Mouse (Mus musculus) liver, embryonic 14.5 days (tissue): ENCODE results near the gene Abraxas1. TPM values are rescaled to one million over a fixed set of nuclear protein-coding genes. Genes with fewer than 3 reads are reported as not detected.
A peak's percentile ranks its signal among the peaks of the same experiment; 100 is the strongest.

ENCODE experiments used
- ATAC-seq: fragments of 200-750 bp; cut with Nextera tagmentation; 2 replicates; pipeline ENCODE4 v1.8.0; 2017; ENCODE audit warnings: moderate number of reproducible peaks, mild to moderate bottlenecking, moderate library complexity; ENCODE audit not compliant: insufficient read depth
- DNase-seq, 3 experiments: peaks; one replicate each; pipeline ENCODE4 v3.0.0-alpha.2; 2012 to 2013; ENCODE audit warnings: low read depth in 3 of 3, low spot score in 3 of 3
- H3K27ac ChIP-seq: fragments of 300-500 bp; sonication (generic); 2 replicates; pipeline ENCODE4 v1.5.1; 2014; ENCODE audit warnings: moderate library complexity, mild to moderate bottlenecking, control low read depth, inconsistent platforms
- H3K27me3 ChIP-seq: fragments of 300-500 bp; sonication (generic); 2 replicates; pipeline ENCODE4 v1.6.1; 2014; ENCODE audit warnings: mild to moderate bottlenecking, low read length, moderate library complexity; ENCODE audit not compliant: control insufficient read depth, insufficient read depth
- H3K36me3 ChIP-seq: fragments of 300-500 bp; sonication (generic); replicated peaks from 2 replicates; pipeline ENCODE4 v1.6.1; 2014; ENCODE audit warnings: low read depth; ENCODE audit not compliant: control insufficient read depth, insufficient read depth
- H3K4me1 ChIP-seq, 2 experiments: fragments of 200-500 bp in 1 of 2; fragments of 300-500 bp in 1 of 2; sonication (generic) in 1 of 2; replicated peaks; 2 replicates each; pipeline ENCODE4 v1.6.1; 2012 to 2014; ENCODE audit warnings: antibody characterized with exemption in 1 of 2, inconsistent platforms in 1 of 2, low read length in 1 of 2; ENCODE audit not compliant: control insufficient read depth in 2 of 2, insufficient read depth in 2 of 2
- H3K4me2 ChIP-seq: fragments of 300-500 bp; sonication (generic); 2 replicates; pipeline ENCODE4 v1.6.1; 2014; ENCODE audit warnings: low read depth, mild to moderate bottlenecking, control low read depth, moderate library complexity
- H3K4me3 ChIP-seq, 2 experiments: fragments of 200-500 bp in 1 of 2; fragments of 300-500 bp in 1 of 2; sonication (generic) in 1 of 2; 2 replicates each; pipeline ENCODE4 v1.5.1; 2012 to 2014; ENCODE audit warnings: low read depth in 2 of 2, low read length in 2 of 2, mild to moderate bottlenecking in 2 of 2, control low read depth in 1 of 2, inconsistent platforms in 1 of 2, moderate library complexity in 1 of 2; ENCODE audit not compliant: insufficient read depth in 1 of 2
- H3K9ac ChIP-seq: fragments of 300-500 bp; sonication (generic); replicated peaks from 2 replicates; pipeline ENCODE4 v1.6.1; 2014; ENCODE audit warnings: mild to moderate bottlenecking, control low read depth, moderate library complexity
- H3K9me3 ChIP-seq: fragments of 300-500 bp; sonication (generic); 2 replicates; pipeline ENCODE4 v1.6.1; 2016; ENCODE audit warnings: low read length, mixed read lengths; ENCODE audit not compliant: control insufficient read depth
- CTCF ChIP-seq: IDR thresholded peaks from 2 replicates; pipeline ENCODE4 v1.5.1; 2016; ENCODE audit warnings: antibody characterized with exemption, low read depth, control low read depth
- EP300 ChIP-seq: IDR thresholded peaks from 2 replicates; pipeline ENCODE4 v1.6.1; 2016; ENCODE audit warnings: antibody characterized with exemption, low read depth
- WGBS: fragments of 180-500 bp; shearing (Covaris S2); extraction: QIAGEN DNeasy Blood & Tissue Kit; methylation state at CpG from one replicate; pipeline ENCODE4 v1.1.7; 2014; ENCODE audit not compliant: insufficient replicate concordance; 5-methylcytosine and 5-hydroxymethylcytosine counted together
- polyA plus RNA-seq, 2 experiments: library from polyadenylated mRNA; depleted of rRNA in 1 of 2; stranded (reverse) in 1 of 2; unstranded in 1 of 2; fragments of >200 nt; fragmentation: Nextera tagmentation in 1 of 2; extraction: Ambion mirVana in 1 of 2; gene quantifications; 2 replicates each; pipeline versions ENCODE4 v1.2.1 to v1.2.3; 2012 to 2014

The Abraxas1 gene
- polyA plus RNA-seq (2012; rRNA removed), result 7.1 and 10.4 TPM in 2 replicates
- polyA plus RNA-seq (2014; fragmentation: Nextera tagmentation; extraction: Ambion mirVana), result 11.5 and 13.1 TPM in 2 replicates

GRCm38 (mm10) chr5:100820483-100821184 lies at the start of gene Abraxas1:
Gene Abraxas1, minus strand, starts transcription at chr5:100820965.
- 0 out of 2 replicates have a peak, but pooled peaks have one; percentile 40 for TF ChIP-seq CTCF
- TF ChIP-seq EP300, result no peak
- Histone ChIP-seq H3K4me1 (peaks cover 3 to 8% of the 10 kb centered on the region in 2 experiments), H3K27ac (peak within 1 kb of the TSS; percentile 73), H3K4me2 (peak within 1 kb of the TSS; percentile 73), H3K9me3 (no peaks in the 10 kb centered on the region), H3K9ac (peak within 1 kb of the TSS; percentile 85), H3K4me3 (peak within 1 kb of the TSS; percentile 79 to 93), H3K36me3 (peaks cover 2% of the 10 kb centered on the region; the same call in 1 of the 2 replicates), H3K27me3 (no peaks in the 10 kb centered on the region)
- ATAC-seq (peak; percentile 95), DNase-seq (peak; percentile 73 to 81 (median 74))
- under 1% methylated on average over 63 of the region's 63 CpGs for WGBS

GRCm38 (mm10) chr5:100869197-100869895 lies 48.6 kb upstream of the Abraxas1 start:
- ATAC-seq, result no peak
- WGBS, result 40% methylated on average over 4 of the region's 4 CpGs
- Histone ChIP-seq H3K4me2 (no peak overlapping the region), H3K4me3 (no peak overlapping the region), H3K9ac (no peak overlapping the region), H3K27me3 (no peaks in the 10 kb centered on the region), H3K4me1 (no peaks in the 10 kb centered on the region), H3K27ac (no peak overlapping the region), H3K36me3 (no peaks in the 10 kb centered on the region), H3K9me3 (no peaks in the 10 kb centered on the region)
- TF ChIP-seq EP300 (no peak), CTCF (no peak)
- no peak for DNase-seq

- no peak overlapping the region for H3K4me3 ChIP-seq
- no peak for DNase-seq
- H3K4me2 ChIP-seq, result no peak overlapping the region
- H3K9me3 ChIP-seq, result no peaks in the 10 kb centered on the region
- H3K27ac ChIP-seq, result no peak overlapping the region
- peaks cover 0 to 2% of the 10 kb centered on the region in 2 experiments; a peak in 1 of 4 replicates for H3K4me1 ChIP-seq
- no peak overlapping the region for H3K9ac ChIP-seq
- WGBS, result 56% methylated on average over 2 of the region's 2 CpGs
- ATAC-seq, result no peak
- no peaks in the 10 kb centered on the region for H3K36me3 ChIP-seq
- TF ChIP-seq EP300 (no peak), CTCF (no peak)
- no peaks in the 10 kb centered on the region for H3K27me3 ChIP-seq
Observed at GRCm38 (mm10) chr5:100866183-100866582, 45.4 kb upstream of the Abraxas1 start.

GRCm38 (mm10) chr5:100864438-100864837 lies 43.7 kb upstream of the Abraxas1 start:
- TF ChIP-seq EP300 (no peak), CTCF (no peak)
- WGBS, result 70% methylated on average over 6 of the region's 6 CpGs
- no peak for DNase-seq

GRCm38 (mm10) chr5:100863091-100863490 lies 42.3 kb upstream of the Abraxas1 start:
- Histone ChIP-seq H3K9me3 (no peaks in the 10 kb centered on the region), H3K4me1 (peaks cover 0 to 5% of the 10 kb centered on the region in 2 experiments; a peak in 2 of 4 replicates), H3K4me3 (no peak overlapping the region), H3K9ac (no peak overlapping the region), H3K27ac (no peak overlapping the region), H3K36me3 (no peaks in the 10 kb centered on the region), H3K4me2 (no peak overlapping the region), H3K27me3 (no peaks in the 10 kb centered on the region)
- DNase-seq (no peak), ATAC-seq (no peak)
- 59% methylated on average over 2 of the region's 2 CpGs for WGBS
- TF ChIP-seq EP300 (no peak), CTCF (no peak)

More at GRCm38 (mm10) chr5:100864438-100864837, 43.7 kb upstream of the Abraxas1 start:
- Histone ChIP-seq H3K27ac (no peak overlapping the region), H3K4me2 (no peak overlapping the region), H3K36me3 (no peaks in the 10 kb centered on the region), H3K9ac (no peak overlapping the region), H3K27me3 (no peaks in the 10 kb centered on the region), H3K9me3 (no peaks in the 10 kb centered on the region), H3K4me1 (peaks cover 0 to 5% of the 10 kb centered on the region in 2 experiments; a peak in 2 of 4 replicates), H3K4me3 (no peak overlapping the region)
- ATAC-seq, result no peak
